Mouse (Mus musculus): ENCODE data around the gene Grn. TPM values are rescaled to one million over a fixed set of nuclear protein-coding genes. Genes with fewer than 3 reads are reported as not detected.

The Grn gene
- polyA plus RNA-seq, 1 experiment from 2014 or later: 220 TPM

DNA sequence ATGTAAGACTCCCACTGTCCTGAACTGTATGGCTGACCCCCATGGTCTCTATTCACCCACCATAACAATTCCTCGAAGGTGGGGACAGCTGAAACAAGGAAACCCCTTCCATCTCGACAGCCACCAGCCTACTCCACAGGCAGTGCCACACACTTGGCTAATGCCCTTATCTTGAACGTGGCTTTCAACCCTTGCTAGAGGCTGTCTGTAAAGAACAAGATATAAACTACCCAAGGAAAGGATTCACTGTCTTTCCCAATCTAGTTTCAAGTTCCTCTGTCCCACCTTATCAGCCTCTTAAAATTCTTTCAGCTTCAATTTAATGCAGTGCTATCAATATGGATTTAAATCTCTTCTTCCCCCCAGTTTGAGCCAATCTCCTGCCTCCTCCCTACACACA lies 564 bp upstream of the Grn start:
- Histone ChIP-seq H3K4me1 (peaks cover 33% of the 10 kb centered on the region), H3K4me3 (peak overlapping the region; percentile 81), H3K9ac (peak overlapping the region; percentile 83), H3K27ac (replicated peaks) (peak overlapping the region; percentile 61), H3K4me2 (peak overlapping the region; percentile 93), H3K9me3 (no peaks in the 10 kb centered on the region), H3K27me3 (replicated peaks) (no peaks in the 10 kb centered on the region), H3K36me3 (peaks cover 14% of the 10 kb centered on the region)
- no peak for ATAC-seq (ENCODE audit: extremely low read depth, insufficient number of reproducible peaks, low FRiP score, low TSS enrichment)
- WGBS: 27% methylated on average over 3 of the region's 3 CpGs

DNA sequence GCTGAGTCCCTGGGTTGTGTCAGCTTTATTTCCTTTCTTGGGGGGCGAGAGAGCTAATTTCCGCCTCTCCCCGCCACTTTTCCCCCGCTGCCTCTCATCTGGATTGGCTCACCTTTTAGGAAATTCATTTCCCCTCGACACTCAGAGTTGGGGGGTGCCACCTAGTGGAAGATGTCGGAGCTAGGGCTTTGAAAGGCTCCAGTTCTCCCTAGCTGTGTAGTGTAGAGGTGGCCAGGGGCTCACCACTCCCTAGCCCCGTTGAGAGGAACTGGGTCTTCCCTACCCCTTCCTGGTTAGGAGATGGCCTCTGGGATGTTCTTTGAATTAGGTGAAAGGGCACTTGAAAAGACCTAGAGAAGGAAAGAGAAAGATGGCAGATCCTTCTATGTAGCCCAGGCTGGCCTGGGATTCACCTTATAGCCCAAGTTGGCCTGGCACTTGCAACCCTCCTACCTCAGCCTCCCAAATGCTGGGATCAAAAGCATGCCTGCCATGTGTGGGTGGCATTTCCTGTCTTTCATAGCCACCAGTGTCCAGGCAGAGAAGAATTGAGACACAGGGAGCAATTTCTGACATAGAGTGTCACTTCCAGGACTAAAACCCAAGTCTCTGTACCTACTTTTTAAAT lies 1.0 kb downstream of the Grn start:
- Histone ChIP-seq H3K36me3 (peaks cover 30% of the 10 kb centered on the region), H3K4me3 (peak overlapping the region; percentile 81), H3K9ac (peak overlapping the region; percentile 88), H3K4me1 (peaks cover 39% of the 10 kb centered on the region), H3K27ac (replicated peaks) (peak overlapping the region; percentile 91), H3K4me2 (peak overlapping the region; percentile 93), H3K27me3 (replicated peaks) (no peaks in the 10 kb centered on the region), H3K9me3 (no peaks in the 10 kb centered on the region)
- 0% methylated on average over 7 of the region's 7 CpGs for WGBS
- ATAC-seq (ENCODE audit: extremely low read depth, insufficient number of reproducible peaks, low FRiP score, low TSS enrichment): peak; percentile 28; the same call in 1 of the 2 replicates

DNA sequence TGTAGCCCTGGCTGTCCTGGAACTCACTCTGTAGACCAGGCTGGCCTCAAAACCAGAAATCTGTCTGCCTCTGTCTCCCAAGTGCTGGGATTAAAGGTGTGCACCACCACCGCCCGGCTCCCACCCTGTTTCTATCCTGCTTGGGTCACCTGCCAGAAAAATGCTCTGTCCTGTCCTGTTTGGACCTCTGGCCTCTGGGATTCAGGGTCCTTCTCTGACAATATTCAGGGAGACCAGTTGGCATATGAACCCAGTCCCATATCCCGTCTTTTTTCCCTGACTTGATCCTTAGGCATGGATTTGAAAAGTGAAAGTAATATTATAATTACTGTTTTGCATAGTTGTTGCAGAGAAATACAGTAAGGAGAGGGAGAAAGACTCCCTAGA lies 1.6 kb downstream of the Grn start:
- WGBS: 71% methylated on average over 3 of the region's 3 CpGs
- Histone ChIP-seq H3K4me2 (peak overlapping the region; percentile 24), H3K9me3 (no peaks in the 10 kb centered on the region), H3K4me3 (peak overlapping the region; percentile 14; the same call in 1 of the 2 replicates), H3K36me3 (peaks cover 35% of the 10 kb centered on the region), H3K27ac (replicated peaks) (no peak overlapping the region), H3K4me1 (peaks cover 43% of the 10 kb centered on the region), H3K27me3 (replicated peaks) (no peaks in the 10 kb centered on the region), H3K9ac (peak overlapping the region; percentile 71)
- ATAC-seq (ENCODE audit: extremely low read depth, insufficient number of reproducible peaks, low FRiP score, low TSS enrichment): no peak

DNA sequence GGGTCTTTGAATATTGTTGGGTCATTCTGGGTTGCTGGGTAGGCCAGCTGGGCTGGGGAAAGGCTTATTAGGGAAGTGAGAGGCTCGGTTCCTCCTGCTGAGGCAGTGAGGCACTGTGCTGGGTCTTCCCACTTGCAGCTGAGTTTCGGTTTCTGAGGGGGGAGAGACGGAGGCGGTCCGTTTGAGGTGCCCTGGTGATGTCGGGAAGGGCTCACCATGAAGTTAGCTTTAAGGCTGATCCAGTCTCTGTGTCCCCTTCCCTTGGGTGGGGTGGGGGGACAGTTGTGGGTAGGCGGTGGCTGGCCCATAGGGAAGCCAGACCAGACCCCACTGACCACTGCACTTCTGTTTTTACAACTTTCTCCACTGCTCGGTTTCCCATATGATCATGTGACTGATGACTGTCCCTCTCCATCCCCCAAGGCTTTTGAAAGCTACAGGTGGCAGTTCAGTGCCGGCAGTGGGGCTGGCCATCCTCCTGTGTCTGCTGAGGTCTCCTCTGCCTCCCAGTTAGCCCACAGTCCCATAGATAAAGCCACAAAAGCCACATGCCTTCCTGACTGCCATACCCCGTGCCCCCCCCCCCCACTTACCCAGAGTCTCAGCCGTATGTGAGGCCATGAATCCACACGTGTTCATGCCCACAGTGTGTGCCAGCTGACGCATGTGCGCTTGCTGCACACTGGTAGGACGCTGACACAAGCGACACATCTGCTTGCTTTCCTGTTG lies 2.2 kb downstream of the Grn start:
- WGBS: 53% methylated on average over 16 of the region's 16 CpGs
- no peak overlapping the region for H3K27ac ChIP-seq (replicated peaks)
- H3K4me1 ChIP-seq: peaks cover 48% of the 10 kb centered on the region
- H3K9ac ChIP-seq: peak overlapping the region; percentile 71
- ATAC-seq (ENCODE audit: extremely low read depth, insufficient number of reproducible peaks, low FRiP score, low TSS enrichment): no peak
- no peaks in the 10 kb centered on the region for H3K27me3 ChIP-seq (replicated peaks)
- peaks cover 39% of the 10 kb centered on the region for H3K36me3 ChIP-seq
- H3K9me3 ChIP-seq: no peaks in the 10 kb centered on the region
- peak overlapping the region; percentile 14; the same call in 1 of the 2 replicates for H3K4me3 ChIP-seq
- H3K4me2 ChIP-seq: peak overlapping the region; percentile 24

DNA sequence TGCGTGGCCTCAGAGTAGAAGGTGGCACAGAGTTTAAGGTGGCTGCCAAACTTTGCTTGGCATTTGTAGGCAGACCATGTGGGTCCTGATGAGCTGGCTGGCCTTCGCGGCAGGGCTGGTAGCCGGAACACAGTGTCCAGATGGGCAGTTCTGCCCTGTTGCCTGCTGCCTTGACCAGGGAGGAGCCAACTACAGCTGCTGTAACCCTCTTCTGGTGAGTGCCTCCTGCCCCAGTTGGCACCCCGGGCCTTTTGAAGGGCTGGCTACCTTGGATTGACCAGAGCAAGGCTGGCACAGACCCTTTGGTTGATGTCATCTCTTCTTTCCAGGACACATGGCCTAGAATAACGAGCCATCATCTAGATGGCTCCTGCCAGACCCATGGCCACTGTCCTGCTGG lies 2.8 kb downstream of the Grn start:
- ATAC-seq (ENCODE audit: extremely low read depth, insufficient number of reproducible peaks, low FRiP score, low TSS enrichment): no peak
- peak overlapping the region; percentile 24; the same call in 1 of the 2 replicates for H3K4me2 ChIP-seq
- H3K9me3 ChIP-seq: no peaks in the 10 kb centered on the region
- H3K4me1 ChIP-seq: peaks cover 54% of the 10 kb centered on the region
- peak overlapping the region; percentile 50; the same call in 1 of the 2 replicates for H3K9ac ChIP-seq
- no peaks in the 10 kb centered on the region for H3K27me3 ChIP-seq (replicated peaks)
- H3K4me3 ChIP-seq: no peak overlapping the region
- WGBS: 85% methylated on average over 6 of the region's 6 CpGs
- peaks cover 46% of the 10 kb centered on the region for H3K36me3 ChIP-seq
- H3K27ac ChIP-seq (replicated peaks): no peak overlapping the region

DNA sequence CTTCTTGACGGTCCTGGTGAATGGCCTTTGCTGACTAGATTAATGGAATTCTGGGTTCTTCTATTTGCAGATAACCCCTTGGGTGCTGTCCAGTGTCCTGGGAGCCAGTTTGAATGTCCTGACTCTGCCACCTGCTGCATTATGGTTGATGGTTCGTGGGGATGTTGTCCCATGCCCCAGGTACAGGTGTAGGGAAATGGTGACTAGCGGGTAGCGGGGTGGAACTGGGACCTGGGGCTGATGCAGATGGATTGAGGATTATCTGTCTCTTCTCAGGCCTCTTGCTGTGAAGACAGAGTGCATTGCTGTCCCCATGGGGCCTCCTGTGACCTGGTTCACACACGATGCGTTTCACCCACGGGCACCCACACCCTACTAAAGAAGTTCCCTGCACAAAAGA lies 3.8 kb downstream of the Grn start:
- H3K27me3 ChIP-seq (replicated peaks): peaks cover 4% of the 10 kb centered on the region; the same call in 1 of the 2 replicates
- H3K36me3 ChIP-seq: peaks cover 55% of the 10 kb centered on the region
- peak overlapping the region; percentile 28; the same call in 1 of the 2 replicates for H3K9ac ChIP-seq
- H3K9me3 ChIP-seq: no peaks in the 10 kb centered on the region
- 90% methylated on average over 7 of the region's 7 CpGs for WGBS
- no peak for ATAC-seq (ENCODE audit: extremely low read depth, insufficient number of reproducible peaks, low FRiP score, low TSS enrichment)
- no peak overlapping the region for H3K4me2 ChIP-seq
- H3K4me1 ChIP-seq: peaks cover 63% of the 10 kb centered on the region
- no peak overlapping the region for H3K27ac ChIP-seq (replicated peaks)
- no peak overlapping the region for H3K4me3 ChIP-seq

DNA sequence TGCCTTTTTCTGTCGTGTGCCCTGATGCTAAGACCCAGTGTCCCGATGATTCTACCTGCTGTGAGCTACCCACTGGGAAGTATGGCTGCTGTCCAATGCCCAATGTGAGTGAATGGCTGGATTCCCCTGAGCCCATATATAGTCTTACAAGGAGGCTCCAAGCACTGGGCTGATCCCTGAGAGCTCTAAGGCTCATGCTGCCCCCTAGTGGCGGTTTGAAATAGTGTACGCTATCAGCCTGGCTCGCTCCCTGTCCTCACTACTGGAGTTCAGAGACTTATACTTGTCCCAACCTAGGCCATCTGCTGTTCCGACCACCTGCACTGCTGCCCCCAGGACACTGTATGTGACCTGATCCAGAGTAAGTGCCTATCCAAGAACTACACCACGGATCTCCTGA lies 4.3 kb downstream of the Grn start:
- Histone ChIP-seq H3K4me3 (no peak overlapping the region), H3K4me2 (no peak overlapping the region), H3K27me3 (replicated peaks) (peaks cover 9% of the 10 kb centered on the region), H3K9ac (peak overlapping the region; percentile 37), H3K36me3 (peaks cover 61% of the 10 kb centered on the region), H3K27ac (replicated peaks) (no peak overlapping the region), H3K9me3 (no peaks in the 10 kb centered on the region), H3K4me1 (peaks cover 58% of the 10 kb centered on the region)
- 13% methylated on average over 7 of the region's 7 CpGs for WGBS
- ATAC-seq (ENCODE audit: extremely low read depth, insufficient number of reproducible peaks, low FRiP score, low TSS enrichment): no peak

DNA sequence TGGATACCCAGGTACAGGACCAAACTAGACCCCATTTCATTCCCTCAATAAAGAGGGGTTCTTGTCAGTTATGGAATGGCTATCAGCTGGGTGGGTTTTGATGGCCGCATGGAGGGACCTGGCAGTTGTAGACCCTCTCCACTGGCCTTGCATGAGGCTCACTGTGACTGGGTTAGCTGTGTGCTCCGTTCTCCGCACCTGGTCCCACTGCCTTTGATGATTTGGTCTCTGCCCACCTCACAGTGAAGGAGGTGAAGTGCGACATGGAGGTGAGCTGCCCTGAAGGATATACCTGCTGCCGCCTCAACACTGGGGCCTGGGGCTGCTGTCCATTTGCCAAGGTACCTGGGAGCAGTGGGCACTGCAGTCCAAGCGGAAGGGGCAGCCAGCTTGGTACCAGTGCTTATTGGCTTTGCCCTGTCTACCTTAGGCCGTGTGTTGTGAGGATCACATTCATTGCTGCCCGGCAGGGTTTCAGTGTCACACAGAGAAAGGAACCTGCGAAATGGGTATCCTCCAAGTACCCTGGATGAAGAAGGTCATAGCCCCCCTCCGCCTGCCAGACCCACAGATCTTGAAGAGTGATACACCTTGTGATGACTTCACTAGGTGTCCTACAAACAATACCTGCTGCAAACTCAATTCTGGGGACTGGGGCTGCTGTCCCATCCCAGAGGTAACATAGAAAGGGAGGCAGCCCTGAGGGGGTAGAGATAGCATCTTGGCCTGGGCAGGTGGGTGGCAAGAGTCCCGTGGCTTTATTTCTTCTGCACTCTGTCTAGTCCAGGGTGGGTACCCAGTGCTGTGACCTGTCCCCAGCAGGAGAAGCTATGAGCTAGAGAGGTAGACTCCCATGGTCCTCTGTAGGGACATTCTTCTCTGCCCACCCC lies 4.9 kb downstream of the Grn start:
- H3K4me3 ChIP-seq: no peak overlapping the region
- H3K9me3 ChIP-seq: no peaks in the 10 kb centered on the region
- H3K27ac ChIP-seq (replicated peaks): no peak overlapping the region
- H3K4me2 ChIP-seq: no peak overlapping the region
- peaks cover 54% of the 10 kb centered on the region for H3K4me1 ChIP-seq
- ATAC-seq (ENCODE audit: extremely low read depth, insufficient number of reproducible peaks, low FRiP score, low TSS enrichment): no peak
- WGBS: 79% methylated on average over 11 of the region's 11 CpGs
- H3K27me3 ChIP-seq (replicated peaks): peaks cover 15% of the 10 kb centered on the region
- H3K36me3 ChIP-seq: peaks cover 67% of the 10 kb centered on the region
- peak overlapping the region; percentile 37; the same call in 1 of the 2 replicates for H3K9ac ChIP-seq

DNA sequence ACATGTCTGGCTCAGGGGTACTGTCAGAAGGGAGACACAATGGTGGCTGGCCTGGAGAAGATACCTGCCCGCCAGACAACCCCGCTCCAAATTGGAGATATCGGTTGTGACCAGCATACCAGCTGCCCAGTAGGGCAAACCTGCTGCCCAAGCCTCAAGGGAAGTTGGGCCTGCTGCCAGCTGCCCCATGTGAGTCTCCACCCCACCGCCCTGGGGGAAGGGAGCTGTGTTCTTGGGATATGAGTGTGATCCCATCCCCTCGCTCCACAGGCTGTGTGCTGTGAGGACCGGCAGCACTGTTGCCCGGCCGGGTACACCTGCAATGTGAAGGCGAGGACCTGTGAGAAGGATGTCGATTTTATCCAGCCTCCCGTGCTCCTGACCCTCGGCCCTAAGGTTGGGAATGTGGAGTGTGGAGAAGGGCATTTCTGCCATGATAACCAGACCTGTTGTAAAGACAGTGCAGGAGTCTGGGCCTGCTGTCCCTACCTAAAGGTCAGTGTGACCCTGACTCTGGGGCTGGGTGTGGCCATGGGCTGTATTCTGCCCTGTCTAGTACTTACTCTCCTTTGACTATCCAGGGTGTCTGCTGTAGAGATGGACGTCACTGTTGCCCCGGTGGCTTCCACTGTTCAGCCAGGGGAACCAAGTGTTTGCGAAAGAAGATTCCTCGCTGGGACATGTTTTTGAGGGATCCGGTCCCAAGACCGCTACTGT lies 5.8 kb downstream of the Grn start:
- Histone ChIP-seq H3K4me2 (no peak overlapping the region), H3K27me3 (replicated peaks) (peaks cover 15% of the 10 kb centered on the region), H3K9ac (0 out of 2 replicates have a peak overlapping the region, but pooled peaks have one; percentile 8), H3K36me3 (peaks cover 76% of the 10 kb centered on the region), H3K4me3 (no peak overlapping the region), H3K9me3 (no peaks in the 10 kb centered on the region), H3K4me1 (peaks cover 54% of the 10 kb centered on the region), H3K27ac (replicated peaks) (no peak overlapping the region)
- no peak for ATAC-seq (ENCODE audit: extremely low read depth, insufficient number of reproducible peaks, low FRiP score, low TSS enrichment)
- 84% methylated on average over 18 of the region's 18 CpGs for WGBS

DNA sequence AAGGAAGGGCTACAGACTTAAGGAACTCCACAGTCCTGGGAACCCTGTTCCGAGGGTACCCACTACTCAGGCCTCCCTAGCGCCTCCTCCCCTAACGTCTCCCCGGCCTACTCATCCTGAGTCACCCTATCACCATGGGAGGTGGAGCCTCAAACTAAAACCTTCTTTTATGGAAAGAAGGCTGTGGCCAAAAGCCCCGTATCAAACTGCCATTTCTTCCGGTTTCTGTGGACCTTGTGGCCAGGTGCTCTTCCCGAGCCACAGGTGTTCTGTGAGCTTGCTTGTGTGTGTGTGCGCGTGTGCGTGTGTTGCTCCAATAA lies 6.3 kb downstream of the Grn start:
- H3K9ac ChIP-seq: no peak overlapping the region
- no peak for ATAC-seq (ENCODE audit: extremely low read depth, insufficient number of reproducible peaks, low FRiP score, low TSS enrichment)
- no peak overlapping the region for H3K27ac ChIP-seq (replicated peaks)
- H3K9me3 ChIP-seq: no peaks in the 10 kb centered on the region
- peaks cover 15% of the 10 kb centered on the region for H3K27me3 ChIP-seq (replicated peaks)
- 80% methylated on average over 10 of the region's 10 CpGs for WGBS
- no peak overlapping the region for H3K4me2 ChIP-seq
- H3K4me3 ChIP-seq: no peak overlapping the region
- H3K36me3 ChIP-seq: peaks cover 81% of the 10 kb centered on the region
- H3K4me1 ChIP-seq: peaks cover 49% of the 10 kb centered on the region
